Mouse (Mus musculus) kidney, embryonic 15.5 days (tissue): ENCODE measurements around the gene Slc9a3. TPM values are rescaled to one million over a fixed set of nuclear protein-coding genes. Genes with fewer than 3 reads are reported as not detected.

Source experiments
- ATAC-seq: fragments of 200-750 bp; cut with Nextera tagmentation; replicated peaks from 2 replicates; pipeline ENCODE4 v1.8.0; 2017; ENCODE audit warnings: moderate TSS enrichment; ENCODE audit not compliant: low FRiP score
- H3K27ac ChIP-seq: fragments of 300-500 bp; sonication (generic); 2 replicates; pipeline ENCODE4 v1.5.1; 2015; ENCODE audit warnings: mild to moderate bottlenecking, inconsistent platforms
- H3K27me3 ChIP-seq: fragments of 300-500 bp; sonication (generic); 2 replicates; pipeline ENCODE4 v1.6.1; 2015; ENCODE audit warnings: inconsistent platforms
- H3K36me3 ChIP-seq: fragments of 300-500 bp; sonication (generic); 2 replicates; pipeline ENCODE4 v1.6.1; 2015; ENCODE audit warnings: inconsistent platforms
- H3K4me1 ChIP-seq: fragments of 300-500 bp; sonication (generic); 2 replicates; pipeline ENCODE4 v1.6.1; 2015; ENCODE audit warnings: inconsistent platforms
- H3K4me2 ChIP-seq: fragments of 300-500 bp; sonication (generic); 2 replicates; pipeline ENCODE4 v1.6.1; 2015; ENCODE audit warnings: moderate library complexity, mild to moderate bottlenecking, inconsistent platforms
- H3K4me3 ChIP-seq: fragments of 300-500 bp; sonication (generic); replicated peaks from 2 replicates; pipeline ENCODE4 v1.5.1; 2015; ENCODE audit warnings: mild to moderate bottlenecking, inconsistent platforms
- H3K9ac ChIP-seq: fragments of 300-500 bp; sonication (generic); 2 replicates; pipeline ENCODE4 v1.6.1; 2015; ENCODE audit warnings: mild to moderate bottlenecking, inconsistent platforms
- H3K9me3 ChIP-seq: fragments of 300-500 bp; sonication (generic); replicated peaks from 2 replicates; pipeline ENCODE4 v1.6.1; 2016; ENCODE audit warnings: inconsistent platforms
- WGBS: fragments of 180-500 bp; shearing (Covaris S2); methylation state at CpG from one replicate; pipeline ENCODE4 v1.1.7; 2015; ENCODE audit warnings: mixed read lengths; 5-methylcytosine and 5-hydroxymethylcytosine counted together
- polyA plus RNA-seq: library from polyadenylated mRNA; unstranded; fragments of >200 nt; fragmentation: Nextera tagmentation; extraction: Ambion mirVana; gene quantifications from 2 replicates; pipeline ENCODE4 v1.2.1, GENCODE M21; 2015

The Slc9a3 gene
- 1.6 and 1.8 TPM in 2 replicates for polyA plus RNA-seq

GRCm38 (mm10) chr13:74121141-74121602 lies at the start of gene Slc9a3:
TSS of gene Slc9a3 (plus strand) at chr13:74121457.
- Histone ChIP-seq H3K36me3 (no peaks in the 10 kb centered on the region), H3K4me2 (peak within 1 kb of the TSS; percentile 83), H3K4me1 (peaks cover 11% of the 10 kb centered on the region), H3K9ac (peak within 1 kb of the TSS; percentile 32; the same call in 1 of the 2 replicates), H3K27me3 (peaks cover 57% of the 10 kb centered on the region), H3K4me3 (peak within 1 kb of the TSS; percentile 43), H3K9me3 (no peaks in the 10 kb centered on the region), H3K27ac (no peak within 1 kb of the TSS)
- ATAC-seq: peak; percentile 44
- under 1% methylated on average over 35 of the region's 35 CpGs for WGBS

- Histone ChIP-seq H3K9ac (no peak overlapping the region), H3K4me3 (no peak overlapping the region), H3K27ac (no peak overlapping the region), H3K9me3 (no peaks in the 10 kb centered on the region), H3K4me1 (no peaks in the 10 kb centered on the region), H3K27me3 (peaks cover 4% of the 10 kb centered on the region; the same call in 1 of the 2 replicates), H3K36me3 (no peaks in the 10 kb centered on the region), H3K4me2 (no peak overlapping the region)
- WGBS: 74% methylated on average over 3 of the region's 3 CpGs
- no peak for ATAC-seq
Observed at GRCm38 (mm10) chr13:74071714-74072113, 49.5 kb upstream of the Slc9a3 start.

GRCm38 (mm10) chr13:74073369-74073768 lies 47.9 kb upstream of the Slc9a3 start:
- Histone ChIP-seq H3K9ac (no peak overlapping the region), H3K9me3 (no peaks in the 10 kb centered on the region), H3K27me3 (peaks cover 11% of the 10 kb centered on the region; the same call in 1 of the 2 replicates), H3K4me1 (no peaks in the 10 kb centered on the region), H3K4me2 (no peak overlapping the region), H3K4me3 (no peak overlapping the region), H3K27ac (no peak overlapping the region), H3K36me3 (no peaks in the 10 kb centered on the region)
- WGBS: 85% methylated on average over 7 of the region's 7 CpGs
- ATAC-seq: no peak

GRCm38 (mm10) chr13:74090265-74090664 lies 31.0 kb upstream of the Slc9a3 start:
- ATAC-seq: no peak
- 68% methylated on average over 3 of the region's 3 CpGs for WGBS

GRCm38 (mm10) chr13:74095936-74096335 lies 25.3 kb upstream of the Slc9a3 start:
- Histone ChIP-seq H3K4me1 (no peaks in the 10 kb centered on the region), H3K27ac (no peak overlapping the region), H3K36me3 (no peaks in the 10 kb centered on the region), H3K27me3 (no peaks in the 10 kb centered on the region), H3K9me3 (no peaks in the 10 kb centered on the region), H3K4me3 (no peak overlapping the region), H3K4me2 (no peak overlapping the region), H3K9ac (no peak overlapping the region)
- WGBS: 55% methylated on average over 2 of the region's 2 CpGs
- ATAC-seq: no peak

More at GRCm38 (mm10) chr13:74090265-74090664, 31.0 kb upstream of the Slc9a3 start:
- Histone ChIP-seq H3K9me3 (no peaks in the 10 kb centered on the region), H3K4me3 (no peak overlapping the region), H3K9ac (no peak overlapping the region), H3K27ac (no peak overlapping the region), H3K27me3 (no peaks in the 10 kb centered on the region), H3K4me1 (no peaks in the 10 kb centered on the region), H3K4me2 (no peak overlapping the region), H3K36me3 (no peaks in the 10 kb centered on the region)

- WGBS: 35% methylated on average over 2 of the region's 2 CpGs
Observed at GRCm38 (mm10) chr13:74096715-74097363, 24.4 kb upstream of the Slc9a3 start.

GRCm38 (mm10) chr13:74098913-74099312 lies 22.3 kb upstream of the Slc9a3 start:
- 81% methylated on average over 6 of the region's 6 CpGs for WGBS
- no peaks in the 10 kb centered on the region for H3K36me3 ChIP-seq
- no peak overlapping the region for H3K27ac ChIP-seq
- H3K4me1 ChIP-seq: no peaks in the 10 kb centered on the region
- no peak overlapping the region for H3K4me2 ChIP-seq
- H3K4me3 ChIP-seq: no peak overlapping the region
- no peaks in the 10 kb centered on the region for H3K27me3 ChIP-seq
- no peak for ATAC-seq
- no peak overlapping the region for H3K9ac ChIP-seq
- H3K9me3 ChIP-seq: no peaks in the 10 kb centered on the region

More at GRCm38 (mm10) chr13:74096715-74097363, 24.4 kb upstream of the Slc9a3 start:
- Histone ChIP-seq H3K27me3 (no peaks in the 10 kb centered on the region), H3K27ac (no peak overlapping the region), H3K4me1 (no peaks in the 10 kb centered on the region), H3K4me2 (no peak overlapping the region), H3K36me3 (no peaks in the 10 kb centered on the region), H3K9ac (no peak overlapping the region), H3K4me3 (no peak overlapping the region), H3K9me3 (no peaks in the 10 kb centered on the region)
- peak; percentile 75; the same call in 1 of the 2 replicates for ATAC-seq

GRCm38 (mm10) chr13:74102108-74102830 lies 19.0 kb upstream of the Slc9a3 start:
- H3K9ac ChIP-seq: no peak overlapping the region
- no peak for ATAC-seq
- no peak overlapping the region for H3K4me2 ChIP-seq
- no peaks in the 10 kb centered on the region for H3K4me1 ChIP-seq
- H3K4me3 ChIP-seq: no peak overlapping the region
- H3K36me3 ChIP-seq: no peaks in the 10 kb centered on the region
- H3K9me3 ChIP-seq: no peaks in the 10 kb centered on the region
- H3K27ac ChIP-seq: no peak overlapping the region
- WGBS: 73% methylated on average over 8 of the region's 8 CpGs
- no peaks in the 10 kb centered on the region for H3K27me3 ChIP-seq

GRCm38 (mm10) chr13:74102831-74103582 lies 18.2 kb upstream of the Slc9a3 start:
- Histone ChIP-seq H3K9ac (no peak overlapping the region), H3K4me3 (no peak overlapping the region), H3K4me1 (no peaks in the 10 kb centered on the region), H3K9me3 (no peaks in the 10 kb centered on the region), H3K4me2 (no peak overlapping the region), H3K36me3 (no peaks in the 10 kb centered on the region), H3K27me3 (no peaks in the 10 kb centered on the region), H3K27ac (no peak overlapping the region)
- ATAC-seq: no peak
- WGBS: 80% methylated on average over 4 of the region's 4 CpGs

- Histone ChIP-seq H3K9me3 (no peaks in the 10 kb centered on the region), H3K4me2 (no peak overlapping the region), H3K4me3 (no peak overlapping the region), H3K27me3 (no peaks in the 10 kb centered on the region), H3K27ac (no peak overlapping the region), H3K36me3 (no peaks in the 10 kb centered on the region), H3K9ac (no peak overlapping the region), H3K4me1 (no peaks in the 10 kb centered on the region)
- 65% methylated on average over 7 of the region's 7 CpGs for WGBS
- no peak for ATAC-seq
Observed at GRCm38 (mm10) chr13:74104417-74104816, 16.8 kb upstream of the Slc9a3 start.

GRCm38 (mm10) chr13:74107410-74107809 lies 13.8 kb upstream of the Slc9a3 start:
- Histone ChIP-seq H3K4me1 (no peaks in the 10 kb centered on the region), H3K4me2 (no peak overlapping the region), H3K9me3 (no peaks in the 10 kb centered on the region), H3K9ac (no peak overlapping the region), H3K27ac (no peak overlapping the region), H3K4me3 (no peak overlapping the region), H3K27me3 (no peaks in the 10 kb centered on the region), H3K36me3 (no peaks in the 10 kb centered on the region)
- no peak for ATAC-seq
- WGBS: 87% methylated on average over 2 of the region's 2 CpGs

- H3K9me3 ChIP-seq: no peaks in the 10 kb centered on the region
- no peak overlapping the region for H3K4me2 ChIP-seq
- no peak overlapping the region for H3K4me3 ChIP-seq
- H3K27me3 ChIP-seq: no peaks in the 10 kb centered on the region
- H3K36me3 ChIP-seq: no peaks in the 10 kb centered on the region
- no peak overlapping the region for H3K9ac ChIP-seq
- WGBS: 82% methylated on average over 4 of the region's 4 CpGs
- no peaks in the 10 kb centered on the region for H3K4me1 ChIP-seq
- H3K27ac ChIP-seq: no peak overlapping the region
- ATAC-seq: no peak
Observed at GRCm38 (mm10) chr13:74112593-74112992, 8.7 kb upstream of the Slc9a3 start.
